Mouse (Mus musculus): ENCODE data around the gene Il21r.

The Il21r gene

GRCm38 (mm10) chr7:125600612-125601279 is 2.5 kb upstream of the Il21r start:
- no peak for DNase-seq (ENCODE audit: low spot score in 2 of 2)

- DNase-seq (ENCODE audit: low spot score in 2 of 2) = no peak
Measured at GRCm38 (mm10) chr7:125601280-125601670, 2.0 kb upstream of the Il21r start.

GRCm38 (mm10) chr7:125601821-125602448 is 1.3 kb upstream of the Il21r start:
- no peak for DNase-seq (ENCODE audit: low spot score in 2 of 2)

- DNase-seq (ENCODE audit: low spot score in 2 of 2) = no peak
Measured at GRCm38 (mm10) chr7:125604362-125605319, 1.4 kb downstream of the Il21r start.

GRCm38 (mm10) chr7:125605725-125606139 is 2.5 kb downstream of the Il21r start:
- peak in 1 of 2 experiments; percentile 82 for DNase-seq (ENCODE audit: low spot score in 2 of 2)

- DNase-seq (ENCODE audit: low spot score in 2 of 2) = no peak
Measured at GRCm38 (mm10) chr7:125606265-125607164, 3.3 kb downstream of the Il21r start.

- DNase-seq (ENCODE audit: low spot score in 2 of 2) = no peak
Measured at GRCm38 (mm10) chr7:125607384-125608182, 4.4 kb downstream of the Il21r start.

GRCm38 (mm10) chr7:125608183-125608688 is 5.0 kb downstream of the Il21r start:
- no peak for DNase-seq (ENCODE audit: low spot score in 2 of 2)

- DNase-seq (ENCODE audit: low spot score in 2 of 2) = no peak
Measured at GRCm38 (mm10) chr7:125613579-125613978, 10.3 kb downstream of the Il21r start.

- no peak for DNase-seq (ENCODE audit: low spot score in 2 of 2)
Measured at GRCm38 (mm10) chr7:125615453-125615852, 12.2 kb downstream of the Il21r start.

- no peak for DNase-seq (ENCODE audit: low spot score in 2 of 2)
Measured at GRCm38 (mm10) chr7:125618016-125618415, 14.8 kb downstream of the Il21r start.

GRCm38 (mm10) chr7:125620077-125620476 is 16.8 kb downstream of the Il21r start:
- DNase-seq (ENCODE audit: low spot score in 2 of 2) = no peak

GRCm38 (mm10) chr7:125622741-125623685 is 19.8 kb downstream of the Il21r start:
- DNase-seq (ENCODE audit: low spot score in 2 of 2) = no peak

GRCm38 (mm10) chr7:125625219-125625618 is 22.0 kb downstream of the Il21r start:
- DNase-seq (ENCODE audit: low spot score in 2 of 2) = no peak

GRCm38 (mm10) chr7:125625829-125626228 is 22.6 kb downstream of the Il21r start:
- DNase-seq (ENCODE audit: low spot score in 2 of 2) = peak in 1 of 2 experiments; percentile 46

GRCm38 (mm10) chr7:125630317-125630716 is 27.1 kb downstream of the Il21r start:
- peak in 1 of 2 experiments; percentile 68 for DNase-seq (ENCODE audit: low spot score in 2 of 2)

- DNase-seq (ENCODE audit: low spot score in 2 of 2) = no peak
Measured at GRCm38 (mm10) chr7:125630989-125631388, 27.8 kb downstream of the Il21r start.

GRCm38 (mm10) chr7:125637220-125638140 is 34.3 kb downstream of the Il21r start:
- no peak for DNase-seq (ENCODE audit: low spot score in 2 of 2)
